Mouse (Mus musculus): ENCODE measurements around the gene Cnnm4. TPM values are rescaled to one million over a fixed set of nuclear protein-coding genes. Genes with fewer than 3 reads are reported as not detected.

Gene Cnnm4
- polyA plus RNA-seq, 1 experiment from 2014 or later: 16.0 TPM

- H3K4me2 ChIP-seq (ENCODE audit: low read depth, severe bottlenecking): peak within 1 kb of the TSS; percentile 59
- H3K4me3 ChIP-seq (ENCODE audit: low read depth, low read length): peak within 1 kb of the TSS; percentile 78
- H3K4me1 ChIP-seq (ENCODE audit: control insufficient read depth, insufficient read depth, low read length): peaks cover 4% of the 10 kb centered on the region; the same call in 1 of the 2 replicates
- no peaks in the 10 kb centered on the region for H3K27me3 ChIP-seq (ENCODE audit: control insufficient read depth, insufficient read depth, low read length)
- peak; percentile 97 for DNase-seq (ENCODE audit: low spot score)
- WGBS: under 1% methylated on average over 52 of the region's 57 CpGs
- no peaks in the 10 kb centered on the region for H3K9me3 ChIP-seq (ENCODE audit: control insufficient read depth, low read length)
- peak; percentile 99 for ATAC-seq (ENCODE audit: insufficient number of reproducible peaks, low FRiP score, low TSS enrichment, low read depth)
- no peaks in the 10 kb centered on the region; the same call in 1 of the 2 replicates for H3K36me3 ChIP-seq (ENCODE audit: control insufficient read depth, insufficient read depth, low read length)
- peak within 1 kb of the TSS; percentile 72 for H3K27ac ChIP-seq (replicated peaks; ENCODE audit: low read depth, low read length)
- H3K9ac ChIP-seq (ENCODE audit: low read length): peak within 1 kb of the TSS; percentile 80
Observed at GRCm38 (mm10) chr1:36444471-36445464, 26.7 kb upstream of the Cnnm4 start, which contains the start of gene Lman2l. Gene Lman2l (minus strand): TSS chr1:36445271.

- Histone ChIP-seq H3K4me2 (ENCODE audit: low read depth, severe bottlenecking) (no peak overlapping the region), H3K27ac (replicated peaks; ENCODE audit: low read depth, low read length) (peak overlapping the region; percentile 30; the same call in 1 of the 2 replicates), H3K36me3 (ENCODE audit: control insufficient read depth, insufficient read depth, low read length) (no peaks in the 10 kb centered on the region; the same call in 1 of the 2 replicates), H3K9me3 (ENCODE audit: control insufficient read depth, low read length) (no peaks in the 10 kb centered on the region), H3K9ac (ENCODE audit: low read length) (no peak overlapping the region), H3K4me3 (ENCODE audit: low read depth, low read length) (no peak overlapping the region), H3K4me1 (ENCODE audit: control insufficient read depth, insufficient read depth, low read length) (peaks cover 4% of the 10 kb centered on the region; the same call in 1 of the 2 replicates), H3K27me3 (ENCODE audit: control insufficient read depth, insufficient read depth, low read length) (no peaks in the 10 kb centered on the region)
- WGBS: 42% methylated on average over 8 of the region's 8 CpGs
- DNase-seq (ENCODE audit: low spot score) (no peak), ATAC-seq (ENCODE audit: insufficient number of reproducible peaks, low FRiP score, low TSS enrichment, low read depth) (peak; percentile 40)
Observed at GRCm38 (mm10) chr1:36445508-36445907, 25.9 kb upstream of the Cnnm4 start.

DNA sequence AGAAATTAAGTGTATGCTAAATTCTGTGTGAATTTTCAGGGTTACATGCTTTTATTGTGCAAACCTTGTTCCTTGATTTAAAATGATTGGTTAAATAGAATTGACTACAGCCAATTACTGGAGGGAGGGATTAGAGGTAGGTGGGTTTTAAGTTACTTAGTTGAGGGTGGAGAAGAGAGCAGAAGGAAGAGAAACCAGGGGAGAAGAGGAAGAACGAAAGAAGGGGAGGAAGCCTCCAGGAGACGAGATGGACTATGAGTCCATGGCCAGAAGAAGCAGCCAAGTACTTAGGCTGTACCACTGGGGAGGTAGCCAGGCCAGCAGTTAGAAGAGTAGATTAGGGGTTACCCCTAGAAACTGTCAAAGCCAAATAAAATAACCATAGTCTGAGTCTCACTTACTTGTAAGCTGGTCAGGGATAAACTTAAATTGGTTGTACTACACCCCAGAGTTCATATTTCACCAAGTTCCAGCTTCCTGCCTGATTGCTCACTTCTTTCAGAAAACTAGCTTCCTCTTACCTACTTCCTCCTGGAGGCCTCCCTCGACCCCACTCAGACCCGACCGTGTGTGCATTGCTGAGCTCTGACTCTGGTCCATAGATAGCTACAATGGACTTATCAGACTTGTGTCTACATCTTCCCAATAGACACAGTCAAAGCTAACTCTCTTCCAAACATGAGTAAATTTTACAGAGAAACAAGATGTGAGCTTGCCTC is 25.2 kb upstream of the Cnnm4 start:
- no peaks in the 10 kb centered on the region; the same call in 1 of the 2 replicates for H3K36me3 ChIP-seq (ENCODE audit: control insufficient read depth, insufficient read depth, low read length)
- H3K4me2 ChIP-seq (ENCODE audit: low read depth, severe bottlenecking): no peak overlapping the region
- H3K27ac ChIP-seq (replicated peaks; ENCODE audit: low read depth, low read length): no peak overlapping the region; the same call in 1 of the 2 replicates
- 89% methylated on average over 5 of the region's 5 CpGs for WGBS
- H3K4me3 ChIP-seq (ENCODE audit: low read depth, low read length): no peak overlapping the region
- peaks cover 4% of the 10 kb centered on the region; the same call in 1 of the 2 replicates for H3K4me1 ChIP-seq (ENCODE audit: control insufficient read depth, insufficient read depth, low read length)
- no peak for DNase-seq (ENCODE audit: low spot score)
- H3K9me3 ChIP-seq (ENCODE audit: control insufficient read depth, low read length): no peaks in the 10 kb centered on the region
- H3K9ac ChIP-seq (ENCODE audit: low read length): no peak overlapping the region
- no peak for ATAC-seq (ENCODE audit: insufficient number of reproducible peaks, low FRiP score, low TSS enrichment, low read depth)
- H3K27me3 ChIP-seq (ENCODE audit: control insufficient read depth, insufficient read depth, low read length): no peaks in the 10 kb centered on the region

GRCm38 (mm10) chr1:36446841-36447240 is 24.6 kb upstream of the Cnnm4 start:
- Histone ChIP-seq H3K9me3 (ENCODE audit: control insufficient read depth, low read length) (no peaks in the 10 kb centered on the region), H3K27me3 (ENCODE audit: control insufficient read depth, insufficient read depth, low read length) (no peaks in the 10 kb centered on the region), H3K4me1 (ENCODE audit: control insufficient read depth, insufficient read depth, low read length) (peaks cover 4% of the 10 kb centered on the region; the same call in 1 of the 2 replicates), H3K27ac (replicated peaks; ENCODE audit: low read depth, low read length) (no peak overlapping the region), H3K4me3 (ENCODE audit: low read depth, low read length) (no peak overlapping the region), H3K4me2 (ENCODE audit: low read depth, severe bottlenecking) (no peak overlapping the region), H3K9ac (ENCODE audit: low read length) (no peak overlapping the region), H3K36me3 (ENCODE audit: control insufficient read depth, insufficient read depth, low read length) (no peaks in the 10 kb centered on the region; the same call in 1 of the 2 replicates)
- no peak for DNase-seq (ENCODE audit: low spot score)
- no peak for ATAC-seq (ENCODE audit: insufficient number of reproducible peaks, low FRiP score, low TSS enrichment, low read depth)
- 87% methylated on average over 5 of the region's 5 CpGs for WGBS

DNA sequence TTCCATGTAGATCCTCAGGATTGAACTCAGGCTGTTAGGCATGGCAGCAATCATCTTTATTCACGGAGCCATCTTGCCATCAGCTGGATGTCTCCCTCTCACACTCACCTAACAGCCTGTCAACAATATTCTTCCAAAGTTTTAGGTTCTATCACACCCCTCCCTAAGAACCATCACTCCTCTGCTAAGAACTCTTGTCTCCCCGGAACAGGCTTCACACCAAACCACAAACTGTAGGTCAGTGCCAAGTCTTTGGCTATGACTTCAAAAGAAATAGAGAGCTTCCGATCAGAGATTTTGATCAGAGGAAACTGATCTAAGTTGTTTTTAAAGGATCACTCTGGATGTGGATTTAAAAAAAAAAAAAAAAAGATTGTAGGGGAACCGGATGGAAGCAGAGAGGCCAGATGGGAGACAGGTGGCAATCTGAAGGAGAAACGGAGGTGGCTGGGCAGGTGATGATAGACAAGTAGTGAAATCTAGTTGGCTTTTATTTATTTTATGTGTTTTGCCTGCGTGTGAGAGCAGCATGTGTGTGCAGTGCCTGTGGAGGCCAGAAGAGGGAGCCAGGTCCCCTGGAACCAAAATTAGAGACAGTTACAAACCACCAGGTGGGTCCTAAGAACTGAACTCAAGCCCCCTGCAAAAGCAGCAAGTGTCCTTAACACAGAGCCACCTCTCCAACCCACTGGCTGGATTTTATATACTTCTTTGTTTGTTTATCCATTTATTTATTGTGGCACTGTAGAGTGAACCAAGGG is 17.2 kb upstream of the Cnnm4 start:
- no peak overlapping the region for H3K4me3 ChIP-seq (ENCODE audit: low read depth, low read length)
- no peaks in the 10 kb centered on the region for H3K9me3 ChIP-seq (ENCODE audit: control insufficient read depth, low read length)
- no peak overlapping the region for H3K9ac ChIP-seq (ENCODE audit: low read length)
- H3K27me3 ChIP-seq (ENCODE audit: control insufficient read depth, insufficient read depth, low read length): no peaks in the 10 kb centered on the region
- 86% methylated on average over 6 of the region's 6 CpGs for WGBS
- H3K4me2 ChIP-seq (ENCODE audit: low read depth, severe bottlenecking): no peak overlapping the region
- H3K36me3 ChIP-seq (ENCODE audit: control insufficient read depth, insufficient read depth, low read length): no peaks in the 10 kb centered on the region
- DNase-seq (ENCODE audit: low spot score): no peak
- ATAC-seq (ENCODE audit: insufficient number of reproducible peaks, low FRiP score, low TSS enrichment, low read depth): no peak
- H3K4me1 ChIP-seq (ENCODE audit: control insufficient read depth, insufficient read depth, low read length): no peaks in the 10 kb centered on the region
- H3K27ac ChIP-seq (replicated peaks; ENCODE audit: low read depth, low read length): no peak overlapping the region

- 35% methylated on average over 7 of the region's 7 CpGs for WGBS
- ATAC-seq (ENCODE audit: insufficient number of reproducible peaks, low FRiP score, low TSS enrichment, low read depth): no peak
- H3K27ac ChIP-seq (replicated peaks; ENCODE audit: low read depth, low read length): no peak overlapping the region
- H3K4me1 ChIP-seq (ENCODE audit: control insufficient read depth, insufficient read depth, low read length): no peaks in the 10 kb centered on the region
- no peak overlapping the region for H3K4me2 ChIP-seq (ENCODE audit: low read depth, severe bottlenecking)
- H3K27me3 ChIP-seq (ENCODE audit: control insufficient read depth, insufficient read depth, low read length): no peaks in the 10 kb centered on the region
- H3K36me3 ChIP-seq (ENCODE audit: control insufficient read depth, insufficient read depth, low read length): no peaks in the 10 kb centered on the region
- H3K9ac ChIP-seq (ENCODE audit: low read length): no peak overlapping the region
- no peaks in the 10 kb centered on the region for H3K9me3 ChIP-seq (ENCODE audit: control insufficient read depth, low read length)
- H3K4me3 ChIP-seq (ENCODE audit: low read depth, low read length): no peak overlapping the region
- no peak for DNase-seq (ENCODE audit: low spot score)
Observed at GRCm38 (mm10) chr1:36457388-36458014, 13.9 kb upstream of the Cnnm4 start.

- 89% methylated on average over 5 of the region's 5 CpGs for WGBS
- Histone ChIP-seq H3K27me3 (ENCODE audit: control insufficient read depth, insufficient read depth, low read length) (no peaks in the 10 kb centered on the region), H3K4me3 (ENCODE audit: low read depth, low read length) (no peak overlapping the region), H3K36me3 (ENCODE audit: control insufficient read depth, insufficient read depth, low read length) (no peaks in the 10 kb centered on the region), H3K4me2 (ENCODE audit: low read depth, severe bottlenecking) (no peak overlapping the region), H3K9me3 (ENCODE audit: control insufficient read depth, low read length) (no peaks in the 10 kb centered on the region), H3K27ac (replicated peaks; ENCODE audit: low read depth, low read length) (no peak overlapping the region), H3K4me1 (ENCODE audit: control insufficient read depth, insufficient read depth, low read length) (no peaks in the 10 kb centered on the region), H3K9ac (ENCODE audit: low read length) (no peak overlapping the region)
- DNase-seq (ENCODE audit: low spot score): no peak
- ATAC-seq (ENCODE audit: insufficient number of reproducible peaks, low FRiP score, low TSS enrichment, low read depth): no peak
Observed at GRCm38 (mm10) chr1:36458169-36458568, 13.3 kb upstream of the Cnnm4 start.
